Mouse (Mus musculus) ES-E14 (cell line): ENCODE measurements at regions not wholly inside any gene's neighbourhood (a gene's known extent, or its start where the extent isn't known, plus 50 kb on each side); places are given as distances from the start of the nearest gene placed in this dataset.

Source experiments
- DNase-seq: peaks from one replicate; pipeline ENCODE4 v3.0.0-alpha.2; 2013; ENCODE audit warnings: low read depth, low spot score
- H3K27ac ChIP-seq: 2 replicates; pipeline ENCODE4 v1.5.1; 2012; ENCODE audit warnings: low read depth, mild to moderate bottlenecking, low read length, moderate library complexity, mixed read lengths; ENCODE audit not compliant: poor library complexity, insufficient read depth, severe bottlenecking
- H3K36me3 ChIP-seq: 2 replicates; pipeline ENCODE4 v1.6.1; 2012; ENCODE audit warnings: mild to moderate bottlenecking, low read length, moderate library complexity, mixed read lengths; ENCODE audit not compliant: control insufficient read depth, poor library complexity, insufficient read depth, severe bottlenecking
- H3K4me1 ChIP-seq, 2 experiments: fragments of 150-350 bp in 1 of 2; sonication (generic) in 1 of 2; 2 replicates each; pipeline ENCODE4 v1.6.1; 2012; ENCODE audit warnings: low read length in 2 of 2, mild to moderate bottlenecking in 1 of 2, mixed read lengths in 1 of 2; ENCODE audit not compliant: control insufficient read depth in 2 of 2, insufficient read depth in 2 of 2, poor library complexity in 1 of 2
- H3K4me3 ChIP-seq, 2 experiments: fragments of 150-350 bp in 1 of 2; sonication (generic) in 1 of 2; 2 replicates each; pipeline ENCODE4 v1.5.1; 2012; ENCODE audit warnings: low read length in 2 of 2, low read depth in 1 of 2, mild to moderate bottlenecking in 1 of 2, mixed read lengths in 1 of 2; ENCODE audit not compliant: insufficient read depth in 1 of 2, poor library complexity in 1 of 2, severe bottlenecking in 1 of 2
- H3K9ac ChIP-seq: 2 replicates; pipeline ENCODE4 v1.6.1; 2012; ENCODE audit warnings: low read depth, mild to moderate bottlenecking, low read length, mixed read lengths; ENCODE audit not compliant: poor library complexity, insufficient read depth, severe bottlenecking
- H3K9me3 ChIP-seq: fragments of 150-350 bp; sonication (generic); 2 replicates; pipeline ENCODE4 v1.6.1; 2012; ENCODE audit warnings: low read depth, mild to moderate bottlenecking, low read length; ENCODE audit not compliant: control insufficient read depth, insufficient read depth
- CHD2 ChIP-seq: IDR thresholded peaks from 2 replicates; pipeline ENCODE4 v1.6.1; 2014; ENCODE audit warnings: mild to moderate bottlenecking, low read depth, low read length, inconsistent platforms
- HCFC1 ChIP-seq: IDR thresholded peaks from 2 replicates; pipeline ENCODE4 v1.6.1; 2012; ENCODE audit warnings: low read length, inconsistent platforms, borderline replicate concordance; ENCODE audit not compliant: insufficient read depth
- MAFK ChIP-seq: IDR thresholded peaks from 2 replicates; pipeline ENCODE4 v1.6.1; 2014; ENCODE audit warnings: mild to moderate bottlenecking, low read depth, low read length, inconsistent platforms; ENCODE audit not compliant: insufficient read depth
- ZC3H11A ChIP-seq: IDR thresholded peaks from 2 replicates; pipeline ENCODE4 v1.6.1; 2012; ENCODE audit warnings: low read depth, mild to moderate bottlenecking, inconsistent platforms, low read length, borderline replicate concordance
- ZNF384 ChIP-seq: IDR thresholded peaks from 2 replicates; pipeline ENCODE4 v1.6.1; 2012; ENCODE audit warnings: low read depth, low read length, inconsistent platforms
- in situ Hi-C, 2 experiments: fragments of 600-800 bp; cut with MboI; formaldehyde crosslinking; loops; one replicate each; pipeline ENCODE4 v1.15.1; 2025; ENCODE audit warnings: low sequenced_read_pairs in 2 of 2, inconsistent platforms in 1 of 2; ENCODE audit not compliant: unreplicated experiment in 2 of 2

DNA sequence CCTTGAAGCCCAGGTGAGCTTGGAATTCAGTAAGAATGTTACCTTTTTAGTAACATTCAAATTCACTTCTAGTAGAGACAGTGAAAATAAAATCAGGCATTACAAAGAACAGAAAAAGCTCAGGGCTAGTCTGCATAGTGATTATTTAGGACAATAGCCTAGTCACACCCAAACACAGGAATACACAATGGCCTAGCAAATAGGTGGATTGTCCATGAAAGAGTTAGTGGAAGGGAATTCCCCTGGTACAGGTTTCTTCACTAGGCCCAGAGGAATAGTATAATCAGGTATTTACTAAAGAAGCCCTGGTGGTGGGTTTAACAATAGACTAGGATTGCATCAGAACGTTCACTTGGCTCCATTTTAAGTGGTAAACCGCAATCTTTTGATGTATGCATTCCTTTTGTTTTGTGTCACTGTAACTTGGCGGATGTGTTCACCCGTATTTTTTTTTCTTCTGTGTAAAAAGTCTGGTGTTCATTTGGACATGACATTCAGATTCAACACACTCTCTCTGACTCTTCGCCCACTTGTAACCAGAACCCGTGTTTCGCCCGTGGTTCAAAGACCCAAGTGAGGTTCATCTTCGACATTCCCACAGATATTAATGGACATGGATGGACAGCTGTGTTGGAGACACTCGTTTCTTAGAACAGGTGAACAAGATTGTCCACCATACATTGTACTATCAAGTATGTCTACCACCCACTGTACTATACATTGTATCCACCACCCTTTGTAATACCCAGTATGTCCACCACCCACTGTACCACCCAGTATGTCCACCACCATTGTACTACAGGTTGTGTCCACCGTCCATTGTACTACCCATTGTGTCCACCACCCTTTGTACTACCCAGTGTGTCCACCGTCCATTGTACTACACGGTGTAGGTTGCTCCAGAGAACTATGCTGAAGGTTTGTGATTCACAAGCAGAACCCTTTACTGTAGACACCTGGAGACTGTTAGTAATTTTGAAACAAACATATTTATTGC is 146.9 kb upstream of the Negr1 start:
- Histone ChIP-seq H3K9me3 (no peaks in the 10 kb centered on the region), H3K4me1 (peaks cover 1 to 4% of the 10 kb centered on the region in 2 experiments; a peak in 1 of 4 replicates), H3K9ac (no peak overlapping the region), H3K27ac (0 out of 2 replicates have a peak overlapping the region, but pooled peaks have one; percentile 40), H3K4me3 (no peak overlapping the region), H3K36me3 (no peaks in the 10 kb centered on the region)
- peak; percentile 21 for DNase-seq
- no peak for TF ChIP-seq HCFC1
- TF ChIP-seq CHD2: no peak
- TF ChIP-seq ZC3H11A: no peak
- no peak for TF ChIP-seq MAFK
- no peak for TF ChIP-seq ZNF384
- in situ Hi-C loops: no loop called here

- Histone ChIP-seq H3K9ac (no peak overlapping the region), H3K4me3 (no peak overlapping the region), H3K4me1 (peaks cover 1 to 4% of the 10 kb centered on the region in 2 experiments; a peak in 1 of 4 replicates), H3K9me3 (no peaks in the 10 kb centered on the region), H3K27ac (no peak overlapping the region), H3K36me3 (no peaks in the 10 kb centered on the region)
- DNase-seq: no peak
- in situ Hi-C loops: no loop called here
- TF ChIP-seq MAFK: no peak
- no peak for TF ChIP-seq HCFC1
- no peak for TF ChIP-seq ZC3H11A
- TF ChIP-seq CHD2: no peak
- TF ChIP-seq ZNF384: no peak
These were observed 143.5 kb upstream of the Negr1 start for GRCm38 (mm10) chr3:156418124-156418523.

DNA sequence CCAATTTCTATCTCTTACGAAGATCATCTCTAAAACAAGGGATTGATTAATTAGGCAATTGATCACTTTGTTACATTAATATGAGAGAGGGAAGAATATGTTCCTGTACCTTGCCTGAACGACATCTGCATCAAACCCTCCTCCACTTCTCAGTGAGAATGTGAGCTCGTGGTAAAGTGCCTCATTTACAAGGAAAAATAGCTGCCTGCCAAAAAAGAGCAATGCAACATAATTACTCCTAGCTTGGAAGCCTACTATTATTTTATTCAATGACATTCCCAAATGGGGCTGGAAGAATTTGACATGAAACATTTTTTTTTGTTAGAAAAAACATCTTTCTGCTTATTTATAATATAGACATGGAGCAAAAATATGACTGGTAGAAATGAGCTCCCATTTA is 138.5 kb upstream of the Negr1 start:
- no peak for DNase-seq
- no peaks in the 10 kb centered on the region for H3K9me3 ChIP-seq
- H3K36me3 ChIP-seq: no peaks in the 10 kb centered on the region
- TF ChIP-seq MAFK: no peak
- TF ChIP-seq CHD2: no peak
- no peak for TF ChIP-seq HCFC1
- no peak for TF ChIP-seq ZC3H11A
- no peak for TF ChIP-seq ZNF384
- no peak overlapping the region for H3K27ac ChIP-seq
- no peak overlapping the region for H3K9ac ChIP-seq
- no peaks in the 10 kb centered on the region for H3K4me1 ChIP-seq
- H3K4me3 ChIP-seq: no peak overlapping the region
- in situ Hi-C loops: no loop called here

DNA sequence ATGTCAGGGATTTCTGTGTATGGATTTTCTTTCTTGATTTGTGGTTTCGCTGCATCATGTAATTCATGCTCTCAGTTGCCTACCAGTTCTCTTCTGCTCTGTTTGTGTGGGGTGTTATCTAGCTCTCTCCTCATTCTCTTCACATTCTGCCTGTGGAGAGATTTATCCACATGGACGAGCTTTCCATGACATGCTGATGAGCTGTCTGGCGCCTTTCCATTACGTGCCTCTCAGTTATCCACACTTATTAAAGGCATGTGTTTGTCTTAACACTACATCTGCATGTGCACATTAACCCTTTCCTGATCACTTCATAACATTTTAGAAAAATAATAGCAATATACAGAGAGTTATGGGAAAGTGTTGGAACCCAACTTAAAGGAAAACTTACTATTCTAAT is 106.6 kb upstream of the Negr1 start:
- no peaks in the 10 kb centered on the region for H3K9me3 ChIP-seq
- no peak overlapping the region for H3K27ac ChIP-seq
- H3K4me3 ChIP-seq: no peak overlapping the region
- H3K9ac ChIP-seq: no peak overlapping the region
- no peaks in the 10 kb centered on the region for H3K4me1 ChIP-seq
- no peaks in the 10 kb centered on the region for H3K36me3 ChIP-seq
- no peak for TF ChIP-seq ZNF384
- no peak for TF ChIP-seq ZC3H11A
- TF ChIP-seq MAFK: no peak
- no peak for TF ChIP-seq CHD2
- no peak for TF ChIP-seq HCFC1
- in situ Hi-C loops: no loop called here
- DNase-seq: no peak
